In the genomic region with DNA sequence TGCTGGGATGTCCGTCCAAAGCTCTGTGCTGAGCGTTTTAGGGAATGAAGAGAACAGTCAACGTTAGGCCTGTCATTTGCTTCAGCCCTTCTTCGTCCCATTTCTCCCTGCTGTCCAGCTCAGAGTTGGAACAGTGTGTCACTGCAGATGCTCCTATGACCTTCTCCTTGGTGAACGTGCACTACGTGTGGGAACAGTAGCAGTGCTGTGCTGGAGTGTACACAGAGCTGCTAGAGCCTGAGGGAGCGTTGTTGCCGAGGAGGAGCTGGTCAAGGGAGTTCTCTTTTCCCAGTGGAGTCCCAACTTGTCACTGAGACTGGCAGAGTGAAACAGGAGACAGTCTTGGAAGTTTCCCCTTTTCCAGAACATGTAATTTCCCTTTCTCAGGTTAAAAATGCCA, we compare ENCODE assay signal across 12 mouse cellular contexts. TPM values are rescaled to one million over a fixed set of nuclear protein-coding genes. Genes with fewer than 3 reads are reported as not detected.
DNase-seq lines count a peak whose midpoint lies in the region; ATAC-seq lines count a peak whose summit lies in the region.
"Had no signal": no experiment of that assay in that cellular context is flagged by ENCODE, and none has a peak within 500 bp of the region (broad histone marks: within the 10 kb centered on the region; RNA-seq: fewer than 3 reads in every experiment).

No protein-coding gene starts in this region.

- intact Hi-C loops in gastrocnemius, postnatal 14 days (cut with DNase I; ENCODE audit: low total_unique reads): no loop called here

- WGBS in liver, embryonic 16.5 days (ENCODE audit: insufficient replicate concordance): 67% methylated on average over 8 of the region's 8 CpGs
- WGBS in forebrain, embryonic 13.5 days: 73% methylated on average over 8 of the region's 8 CpGs
- 56% methylated on average over 8 of the region's 8 CpGs for WGBS in midbrain, embryonic 16.5 days

- no peaks in the 10 kb centered on the region for H3K27me3 ChIP-seq in liver, embryonic 16.5 days (ENCODE audit: control insufficient read depth, insufficient read depth, low read depth, low read length)
- H3K27me3 ChIP-seq in forebrain, embryonic 13.5 days: no peaks in the 10 kb centered on the region
- H3K27me3 ChIP-seq in midbrain, embryonic 16.5 days (ENCODE audit: control insufficient read depth, insufficient read depth, low read depth, low read length): no peaks in the 10 kb centered on the region
- H3K27me3 ChIP-seq: CH12.LX; limb, embryonic 12.5 days had no signal

- DNase-seq in frontal cortex, postnatal 10 days (ENCODE audit: low spot score in 2 of 2): no peak
- no peak for DNase-seq in liver
- DNase-seq in thymus, postnatal 25 days: no peak
- no peak for DNase-seq in gastrocnemius, postnatal 14 days
- DNase-seq: cerebellum, adult 11 months; kidney, postnatal 10 days had no signal

- ATAC-seq in frontal cortex, adult (ENCODE audit: low TSS enrichment): 0 out of 2 replicates have a peak, but pooled peaks have one; percentile 2
- peak; percentile 82 for ATAC-seq in liver, embryonic 16.5 days (ENCODE audit: low read depth)
- ATAC-seq in forebrain, embryonic 13.5 days: no peak
- ATAC-seq in midbrain, embryonic 16.5 days: no peak

- peak overlapping the region; percentile 22; the same call in 1 of the 2 replicates for H3K27ac ChIP-seq in liver, embryonic 16.5 days (ENCODE audit: low read length)
- peak overlapping the region; percentile 48; the same call in 1 of the 2 replicates for H3K27ac ChIP-seq in forebrain, embryonic 13.5 days
- peak overlapping the region; percentile 67 for H3K27ac ChIP-seq in midbrain, embryonic 16.5 days (ENCODE audit: low read length)
- H3K27ac ChIP-seq: limb, embryonic 12.5 days had no signal

- H3K4me3 ChIP-seq in liver, embryonic 16.5 days (ENCODE audit: low read depth, low read length): no peak overlapping the region
- no peak overlapping the region for H3K4me3 ChIP-seq in forebrain, embryonic 13.5 days
- H3K4me3 ChIP-seq in midbrain, embryonic 16.5 days (ENCODE audit: low read depth, low read length): no peak overlapping the region
- H3K4me3 ChIP-seq: limb, embryonic 12.5 days had no signal

- H3K9ac ChIP-seq in liver, embryonic 16.5 days (ENCODE audit: low read depth, low read length): no peak overlapping the region
- H3K9ac ChIP-seq in forebrain, embryonic 13.5 days: no peak overlapping the region; the same call in 1 of the 2 replicates
- no peak overlapping the region for H3K9ac ChIP-seq in midbrain, embryonic 16.5 days (ENCODE audit: low read depth, low read length)
- H3K9ac ChIP-seq: limb, embryonic 12.5 days had no signal

- no peaks in the 10 kb centered on the region for H3K9me3 ChIP-seq in liver, embryonic 16.5 days (replicated peaks; ENCODE audit: control insufficient read depth, low read length)
- no peaks in the 10 kb centered on the region for H3K9me3 ChIP-seq in forebrain, embryonic 13.5 days (replicated peaks)
- H3K9me3 ChIP-seq in midbrain, embryonic 16.5 days (replicated peaks; ENCODE audit: control insufficient read depth, low read length, poor library complexity, severe bottlenecking): no peaks in the 10 kb centered on the region
- H3K9me3 ChIP-seq: limb, embryonic 12.5 days had no signal

- H3K4me1 ChIP-seq in liver, embryonic 16.5 days (ENCODE audit: control insufficient read depth, low read depth, low read length): peaks cover 17% of the 10 kb centered on the region
- peaks cover 26% of the 10 kb centered on the region for H3K4me1 ChIP-seq in forebrain, embryonic 13.5 days
- H3K4me1 ChIP-seq in midbrain, embryonic 16.5 days (ENCODE audit: control insufficient read depth, insufficient read depth, low read length): peaks cover 18% of the 10 kb centered on the region

- no peak overlapping the region for H3K4me2 ChIP-seq in liver, embryonic 16.5 days (ENCODE audit: low read depth, low read length)
- no peak overlapping the region for H3K4me2 ChIP-seq in forebrain, embryonic 13.5 days
- H3K4me2 ChIP-seq in midbrain, embryonic 16.5 days (ENCODE audit: low read length): no peak overlapping the region
- H3K4me2 ChIP-seq: limb, embryonic 12.5 days had no signal

- H3K36me3 ChIP-seq in liver, embryonic 16.5 days (ENCODE audit: control insufficient read depth, insufficient read depth): no peaks in the 10 kb centered on the region
- no peaks in the 10 kb centered on the region for H3K36me3 ChIP-seq in forebrain, embryonic 13.5 days (ENCODE audit: poor library complexity, severe bottlenecking)
- H3K36me3 ChIP-seq in midbrain, embryonic 16.5 days (ENCODE audit: control insufficient read depth, insufficient read depth, low read length): no peaks in the 10 kb centered on the region
- H3K36me3 ChIP-seq: limb, embryonic 12.5 days had no signal

RNA-seq across cellular contexts. Expression of gene Dip2b, which starts 43.6 kb away (rescaled TPM):
- polyA plus RNA-seq in liver, embryonic 16.5 days (2015; fragmentation: Nextera tagmentation; extraction: Ambion mirVana): 2.4 and 3.0 TPM in 2 replicates
- 18.8 and 20.3 TPM in 2 replicates for polyA plus RNA-seq in forebrain, embryonic 13.5 days (2015; fragmentation: Nextera tagmentation; extraction: Ambion mirVana)
- polyA plus RNA-seq in midbrain, embryonic 16.5 days (2015; fragmentation: Nextera tagmentation; extraction: Ambion mirVana): 16.5 and 18.3 TPM in 2 replicates
- total RNA-seq in gastrocnemius, postnatal 14 days (2021): 10 to 100 TPM; 10.8 to 13.2 TPM

Comparison
In these comparisons a context has a peak if more than half of its experiments do, and no peak if none do; other contexts are left out.
1. ATAC-seq: peak in frontal cortex, adult (single experiment) and liver, embryonic 16.5 days (single experiment); none in forebrain, embryonic 13.5 days (single experiment) and midbrain, embryonic 16.5 days (single experiment).
2. Peak in every context shown above with its lines, with median percentiles within 50 percentile points of each other: H3K27ac ChIP-seq.